Mouse (Mus musculus) kidney, postnatal 4 days (tissue): ENCODE measurements at regions not wholly inside any gene's neighbourhood (a gene's known extent, or its start where the extent isn't known, plus 50 kb on each side); places are given as distances from the start of the nearest gene placed in this dataset.
"Not testable (repeated sequence)": the region's sequence is repeated elsewhere in the genome, so short reads cannot be mapped to it uniquely, and the experiment has no call there.

Experiments used
- DNase-seq, 2 experiments: peaks; one replicate each; pipeline ENCODE4 v3.0.0; 2021; ENCODE audit warnings: mixed read lengths in 2 of 2

- no peak for DNase-seq
Measured at GRCm38 (mm10) chr1:16904690-16905089, 811.6 kb upstream of the 4930444P10Rik start.

GRCm38 (mm10) chr1:16868383-16868782 is 775.3 kb upstream of the 4930444P10Rik start:
- DNase-seq, result not testable (repeated sequence)

- not testable (repeated sequence) for DNase-seq
Measured at GRCm38 (mm10) chr1:16867086-16867835, 774.1 kb upstream of the 4930444P10Rik start.

- DNase-seq, result no peak
Measured at GRCm38 (mm10) chr1:16837111-16837510, 744.0 kb upstream of the 4930444P10Rik start.

GRCm38 (mm10) chr1:16824709-16825108 is 731.6 kb upstream of the 4930444P10Rik start:
- not testable (repeated sequence) for DNase-seq

- peak in 1 of 2 experiments; percentile 5 for DNase-seq
Measured at GRCm38 (mm10) chr1:16824057-16824456, 730.9 kb upstream of the 4930444P10Rik start.

GRCm38 (mm10) chr1:16821186-16821585 is 728.1 kb upstream of the 4930444P10Rik start:
- no peak for DNase-seq

GRCm38 (mm10) chr1:16816572-16816971 is 723.4 kb upstream of the 4930444P10Rik start:
- DNase-seq, result no peak

GRCm38 (mm10) chr1:16815731-16816130 is 722.6 kb upstream of the 4930444P10Rik start:
- DNase-seq, result no peak

GRCm38 (mm10) chr1:16809370-16810150 is 716.4 kb upstream of the 4930444P10Rik start:
- DNase-seq, result no peak

GRCm38 (mm10) chr1:16798292-16798691 is 705.2 kb upstream of the 4930444P10Rik start:
- peak; percentile 91 to 92 for DNase-seq

GRCm38 (mm10) chr1:16796449-16796848 is 703.3 kb upstream of the 4930444P10Rik start:
- DNase-seq, result no peak

GRCm38 (mm10) chr1:16790733-16791309 is 697.7 kb upstream of the 4930444P10Rik start:
- no peak for DNase-seq

- DNase-seq, result no peak
Measured at GRCm38 (mm10) chr1:16779791-16780190, 686.7 kb upstream of the 4930444P10Rik start.

- no peak for DNase-seq
Measured at GRCm38 (mm10) chr1:16760951-16761350, 667.8 kb upstream of the 4930444P10Rik start.
